Mouse (Mus musculus) E14TG2a.4 (cell line): ENCODE measurements around the gene Actn2.

Experiments
- H3K27me3 ChIP-seq: 2 replicates; pipeline ENCODE4 v1.6.1; 2014; ENCODE audit warnings: low read length, control low read depth; ENCODE audit not compliant: insufficient read depth
- H3K36me3 ChIP-seq: 2 replicates; pipeline ENCODE4 v1.6.1; 2014; ENCODE audit warnings: low read length, control low read depth; ENCODE audit not compliant: insufficient read depth
- H3K4me1 ChIP-seq: replicated peaks from 2 replicates; pipeline ENCODE4 v1.6.1; 2014; ENCODE audit warnings: low read depth, low read length, control low read depth
- H3K4me3 ChIP-seq: replicated peaks from 2 replicates; pipeline ENCODE4 v1.5.1; 2014; ENCODE audit warnings: mild to moderate bottlenecking, low read length
- H3K9me3 ChIP-seq: 2 replicates; pipeline ENCODE4 v1.6.1; 2014; ENCODE audit warnings: low read length, control low read depth
- CTCF ChIP-seq: conservative IDR thresholded peaks from 2 replicates; pipeline ENCODE4 v1.5.1; 2014; ENCODE audit warnings: low read length
- NANOG ChIP-seq: IDR thresholded peaks from 2 replicates; pipeline ENCODE4 v1.6.1; 2014; ENCODE audit warnings: borderline replicate concordance, low read length, mixed read lengths
- POU5F1 ChIP-seq: IDR thresholded peaks from 2 replicates; pipeline ENCODE4 v1.6.1; 2014; ENCODE audit warnings: low read length, borderline replicate concordance

The Actn2 gene

DNA sequence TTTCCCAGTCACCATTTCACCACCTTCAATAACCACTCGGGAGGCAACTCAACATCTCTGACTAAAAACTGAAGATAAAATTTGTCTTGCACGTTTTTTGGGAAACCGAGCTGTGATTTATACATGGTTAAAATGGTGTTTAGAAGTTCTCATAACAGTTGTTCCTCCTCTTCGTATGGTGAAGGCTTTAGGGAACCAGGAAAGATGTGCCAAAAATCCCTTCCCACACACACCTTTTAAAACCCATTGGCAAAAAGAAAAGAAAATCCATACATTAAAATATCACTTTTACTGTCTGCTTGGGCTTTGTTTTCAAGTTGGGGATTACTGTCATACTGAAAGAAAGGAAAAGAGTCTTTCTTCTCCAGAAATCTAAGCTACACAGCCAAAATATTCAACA is 12.2 kb downstream of the Actn2 start:
- peaks cover 13% of the 10 kb centered on the region for H3K4me1 ChIP-seq
- no peak for TF ChIP-seq NANOG
- TF ChIP-seq CTCF: no peak
- TF ChIP-seq POU5F1: no peak
- no peaks in the 10 kb centered on the region for H3K27me3 ChIP-seq
- peaks cover 4% of the 10 kb centered on the region; the same call in 1 of the 2 replicates for H3K36me3 ChIP-seq
- no peaks in the 10 kb centered on the region for H3K9me3 ChIP-seq
- H3K4me3 ChIP-seq: no peak overlapping the region

DNA sequence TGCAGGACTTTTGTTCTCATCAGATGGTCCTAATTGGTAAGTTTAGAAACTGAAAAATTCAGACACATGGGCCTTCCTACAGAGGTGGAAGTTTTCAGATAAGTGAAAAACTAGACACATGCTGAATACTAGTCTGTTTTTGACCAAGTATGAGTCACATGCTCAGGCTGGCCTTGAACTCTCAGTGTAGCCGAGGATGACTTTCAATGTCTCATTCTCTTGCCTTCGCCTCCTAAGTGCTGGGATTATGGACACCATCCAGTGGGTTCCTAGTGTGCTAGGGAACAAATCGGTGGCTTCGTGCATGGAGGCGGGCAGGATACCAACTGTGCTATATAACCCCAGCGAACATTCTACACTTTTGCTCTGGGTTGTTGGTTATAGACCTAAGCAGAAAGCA is 13.0 kb downstream of the Actn2 start:
- H3K36me3 ChIP-seq: peaks cover 4% of the 10 kb centered on the region; the same call in 1 of the 2 replicates
- no peaks in the 10 kb centered on the region for H3K9me3 ChIP-seq
- H3K4me1 ChIP-seq: peaks cover 21% of the 10 kb centered on the region
- H3K27me3 ChIP-seq: no peaks in the 10 kb centered on the region
- H3K4me3 ChIP-seq: no peak overlapping the region
- TF ChIP-seq CTCF (no peak), POU5F1 (no peak), NANOG (no peak)

GRCm38 (mm10) chr13:12323076-12323625 is 17.4 kb downstream of the Actn2 start:
- TF ChIP-seq NANOG: no peak
- TF ChIP-seq CTCF: no peak
- no peak for TF ChIP-seq POU5F1
- Histone ChIP-seq H3K4me1 (peaks cover 26% of the 10 kb centered on the region), H3K27me3 (no peaks in the 10 kb centered on the region), H3K4me3 (no peak overlapping the region), H3K36me3 (peaks cover 4% of the 10 kb centered on the region; the same call in 1 of the 2 replicates), H3K9me3 (no peaks in the 10 kb centered on the region)

- H3K9me3 ChIP-seq: no peaks in the 10 kb centered on the region
- no peaks in the 10 kb centered on the region for H3K27me3 ChIP-seq
- no peaks in the 10 kb centered on the region for H3K36me3 ChIP-seq
- TF ChIP-seq NANOG: no peak
- H3K4me3 ChIP-seq: no peak overlapping the region
- H3K4me1 ChIP-seq: peaks cover 25% of the 10 kb centered on the region
Observed at GRCm38 (mm10) chr13:12320148-12320547, 20.4 kb downstream of the Actn2 start.

DNA sequence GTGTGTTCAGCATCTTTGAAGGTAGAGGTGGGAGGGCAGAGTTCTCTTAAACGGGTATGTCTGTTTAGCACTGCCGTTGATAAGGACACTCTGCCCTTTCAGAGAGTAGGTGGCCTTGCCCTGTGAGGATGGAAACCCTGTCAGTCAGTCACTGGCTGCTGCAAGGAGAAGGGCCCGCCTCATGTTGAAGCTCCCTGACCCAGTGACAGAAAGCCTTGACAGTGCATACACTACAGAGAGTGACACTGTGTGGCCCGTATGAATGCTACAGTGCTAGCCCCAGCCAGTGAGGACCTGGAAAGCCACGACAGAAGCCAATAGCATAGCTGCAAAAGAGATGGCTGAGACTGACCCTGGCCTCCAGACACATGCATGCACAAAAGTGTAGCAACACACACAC is 22.5 kb downstream of the Actn2 start:
- TF ChIP-seq POU5F1 (no peak), NANOG (no peak), CTCF (no peak)
- H3K36me3 ChIP-seq: no peaks in the 10 kb centered on the region
- no peak overlapping the region for H3K4me3 ChIP-seq
- no peaks in the 10 kb centered on the region for H3K27me3 ChIP-seq
- no peaks in the 10 kb centered on the region for H3K9me3 ChIP-seq
- H3K4me1 ChIP-seq: peaks cover 21% of the 10 kb centered on the region

- Histone ChIP-seq H3K4me3 (no peak overlapping the region), H3K9me3 (no peaks in the 10 kb centered on the region), H3K4me1 (peaks cover 14% of the 10 kb centered on the region), H3K27me3 (no peaks in the 10 kb centered on the region), H3K36me3 (no peaks in the 10 kb centered on the region)
- TF ChIP-seq POU5F1 (no peak), NANOG (no peak), CTCF (no peak)
Observed at GRCm38 (mm10) chr13:12317191-12317765, 23.3 kb downstream of the Actn2 start.

DNA sequence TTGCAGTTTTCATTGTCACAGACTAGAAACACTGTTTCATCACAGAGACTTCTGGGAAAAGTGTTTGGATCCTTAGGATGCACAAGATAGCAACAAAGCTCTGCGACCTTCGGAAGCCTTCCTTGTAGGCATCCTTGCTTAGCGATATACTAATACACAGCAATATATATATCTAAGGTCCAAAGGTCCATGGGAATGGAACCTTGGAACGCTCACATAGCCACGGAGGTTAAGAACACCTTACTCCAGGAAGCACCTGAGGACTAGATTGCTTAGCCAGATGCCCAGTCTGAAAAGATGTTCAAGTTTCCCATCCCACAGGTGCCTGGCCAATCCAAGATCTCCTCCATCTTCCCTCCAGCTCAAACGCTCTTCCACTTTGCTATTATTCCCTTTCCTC is 26.4 kb downstream of the Actn2 start:
- Histone ChIP-seq H3K9me3 (no peaks in the 10 kb centered on the region), H3K36me3 (peaks cover 17% of the 10 kb centered on the region), H3K4me1 (peaks cover 26% of the 10 kb centered on the region), H3K27me3 (no peaks in the 10 kb centered on the region), H3K4me3 (no peak overlapping the region)
- TF ChIP-seq CTCF: no peak
- no peak for TF ChIP-seq POU5F1
- TF ChIP-seq NANOG: no peak

- no peak for TF ChIP-seq POU5F1
- no peak for TF ChIP-seq NANOG
- no peak for TF ChIP-seq CTCF
- Histone ChIP-seq H3K27me3 (no peaks in the 10 kb centered on the region; the same call in 1 of the 2 replicates), H3K4me1 (peaks cover 44% of the 10 kb centered on the region), H3K4me3 (no peak overlapping the region), H3K9me3 (no peaks in the 10 kb centered on the region), H3K36me3 (peaks cover 23% of the 10 kb centered on the region)
Observed at GRCm38 (mm10) chr13:12311930-12312492, 28.5 kb downstream of the Actn2 start.
